Mouse (Mus musculus): ENCODE results near the gene Dnm3. TPM values are rescaled to one million over a fixed set of nuclear protein-coding genes. Genes with fewer than 3 reads are reported as not detected.

Dnm3 gene
- polyA plus RNA-seq, 1 experiment from 2014 or later, result 21.1 TPM

GRCm38 (mm10) chr1:162163687-162164484 is 313.9 kb downstream of the Dnm3 start:
- peaks cover 19% of the 10 kb centered on the region for H3K4me1 ChIP-seq
- peak overlapping the region; percentile 41; the same call in 1 of the 2 replicates for H3K27ac ChIP-seq
- WGBS, result 74% methylated on average over 7 of the region's 7 CpGs

GRCm38 (mm10) chr1:162162677-162163076 is 315.2 kb downstream of the Dnm3 start:
- WGBS, result 66% methylated on average over 7 of the region's 7 CpGs
- H3K27ac ChIP-seq, result peak overlapping the region; percentile 78

More at GRCm38 (mm10) chr1:162163687-162164484, 313.9 kb downstream of the Dnm3 start:
- no peak for ATAC-seq (ENCODE audit: insufficient number of reproducible peaks, insufficient read depth, low FRiP score, low TSS enrichment)
- no peak overlapping the region for H3K4me2 ChIP-seq (replicated peaks)
- no peak overlapping the region for H3K9ac ChIP-seq
- H3K27me3 ChIP-seq, result no peaks in the 10 kb centered on the region
- H3K4me3 ChIP-seq, result no peak overlapping the region
- H3K36me3 ChIP-seq, result no peaks in the 10 kb centered on the region
- no peaks in the 10 kb centered on the region for H3K9me3 ChIP-seq

GRCm38 (mm10) chr1:162162249-162162648 is 315.6 kb downstream of the Dnm3 start:
- H3K27ac ChIP-seq, result peak overlapping the region; percentile 78
- no peak overlapping the region for H3K4me3 ChIP-seq
- H3K9ac ChIP-seq, result no peak overlapping the region
- H3K36me3 ChIP-seq, result no peaks in the 10 kb centered on the region
- H3K4me2 ChIP-seq (replicated peaks), result no peak overlapping the region
- 53% methylated on average over 5 of the region's 5 CpGs for WGBS
- ATAC-seq (ENCODE audit: insufficient number of reproducible peaks, insufficient read depth, low FRiP score, low TSS enrichment), result no peak
- H3K4me1 ChIP-seq, result peaks cover 30% of the 10 kb centered on the region
- H3K27me3 ChIP-seq, result no peaks in the 10 kb centered on the region
- H3K9me3 ChIP-seq, result no peaks in the 10 kb centered on the region

More at GRCm38 (mm10) chr1:162162677-162163076, 315.2 kb downstream of the Dnm3 start:
- Histone ChIP-seq H3K27me3 (no peaks in the 10 kb centered on the region), H3K4me1 (peaks cover 26% of the 10 kb centered on the region), H3K9me3 (no peaks in the 10 kb centered on the region), H3K9ac (no peak overlapping the region), H3K4me2 (replicated peaks) (no peak overlapping the region), H3K4me3 (no peak overlapping the region), H3K36me3 (no peaks in the 10 kb centered on the region)
- ATAC-seq (ENCODE audit: insufficient number of reproducible peaks, insufficient read depth, low FRiP score, low TSS enrichment), result peak; percentile 28; the same call in 1 of the 2 replicates

- Histone ChIP-seq H3K27ac (peak overlapping the region; percentile 66; the same call in 1 of the 2 replicates), H3K27me3 (no peaks in the 10 kb centered on the region), H3K9me3 (no peaks in the 10 kb centered on the region), H3K4me2 (replicated peaks) (no peak overlapping the region), H3K4me1 (peaks cover 34% of the 10 kb centered on the region), H3K9ac (no peak overlapping the region), H3K4me3 (no peak overlapping the region), H3K36me3 (no peaks in the 10 kb centered on the region)
- 31% methylated on average over 1 of the region's 1 CpGs for WGBS
- no peak for ATAC-seq (ENCODE audit: insufficient number of reproducible peaks, insufficient read depth, low FRiP score, low TSS enrichment)
Observed at GRCm38 (mm10) chr1:162160718-162161117, 317.1 kb downstream of the Dnm3 start.

GRCm38 (mm10) chr1:162158486-162158885 is 319.3 kb downstream of the Dnm3 start:
- H3K27ac ChIP-seq, result peak overlapping the region; percentile 83
- peaks cover 30% of the 10 kb centered on the region for H3K4me1 ChIP-seq
- ATAC-seq (ENCODE audit: insufficient number of reproducible peaks, insufficient read depth, low FRiP score, low TSS enrichment), result no peak
- H3K9me3 ChIP-seq, result no peaks in the 10 kb centered on the region
- no peak overlapping the region for H3K4me2 ChIP-seq (replicated peaks)
- 49% methylated on average over 2 of the region's 2 CpGs for whole genome bisulfite sequencing
- H3K36me3 ChIP-seq, result no peaks in the 10 kb centered on the region
- H3K9ac ChIP-seq, result no peak overlapping the region
- H3K27me3 ChIP-seq, result no peaks in the 10 kb centered on the region
- no peak overlapping the region for H3K4me3 ChIP-seq

GRCm38 (mm10) chr1:162157659-162158058 is 320.2 kb downstream of the Dnm3 start:
- Histone ChIP-seq H3K9ac (no peak overlapping the region), H3K27ac (peak overlapping the region; percentile 83), H3K36me3 (no peaks in the 10 kb centered on the region), H3K4me1 (peaks cover 31% of the 10 kb centered on the region), H3K4me2 (replicated peaks) (no peak overlapping the region), H3K27me3 (no peaks in the 10 kb centered on the region), H3K4me3 (no peak overlapping the region), H3K9me3 (no peaks in the 10 kb centered on the region)
- no peak for ATAC-seq (ENCODE audit: insufficient number of reproducible peaks, insufficient read depth, low FRiP score, low TSS enrichment)
- WGBS, result 58% methylated on average over 5 of the region's 5 CpGs

- Histone ChIP-seq H3K4me1 (peaks cover 24% of the 10 kb centered on the region), H3K9ac (no peak overlapping the region), H3K9me3 (no peaks in the 10 kb centered on the region), H3K27ac (peak overlapping the region; percentile 83), H3K27me3 (no peaks in the 10 kb centered on the region), H3K36me3 (no peaks in the 10 kb centered on the region), H3K4me2 (replicated peaks) (no peak overlapping the region), H3K4me3 (no peak overlapping the region)
- 74% methylated on average over 5 of the region's 5 CpGs for WGBS
- 0 out of 2 replicates have a peak, but pooled peaks have one; percentile 68 for ATAC-seq (ENCODE audit: insufficient number of reproducible peaks, insufficient read depth, low FRiP score, low TSS enrichment)
Observed at GRCm38 (mm10) chr1:162156873-162157272, 321.0 kb downstream of the Dnm3 start.

- Histone ChIP-seq H3K4me2 (replicated peaks) (no peak overlapping the region), H3K27me3 (no peaks in the 10 kb centered on the region), H3K4me3 (no peak overlapping the region), H3K27ac (no peak overlapping the region), H3K9me3 (no peaks in the 10 kb centered on the region), H3K4me1 (peaks cover 18% of the 10 kb centered on the region), H3K36me3 (no peaks in the 10 kb centered on the region), H3K9ac (no peak overlapping the region)
- ATAC-seq (ENCODE audit: insufficient number of reproducible peaks, insufficient read depth, low FRiP score, low TSS enrichment), result no peak
- WGBS, result 86% methylated on average over 3 of the region's 3 CpGs
Observed at GRCm38 (mm10) chr1:162155546-162155945, 322.3 kb downstream of the Dnm3 start.

- H3K4me3 ChIP-seq, result no peak overlapping the region
- H3K4me1 ChIP-seq, result peaks cover 15% of the 10 kb centered on the region
- no peak for ATAC-seq (ENCODE audit: insufficient number of reproducible peaks, insufficient read depth, low FRiP score, low TSS enrichment)
- H3K9ac ChIP-seq, result no peak overlapping the region
- H3K27me3 ChIP-seq, result no peaks in the 10 kb centered on the region
- peak overlapping the region; percentile 58 for H3K27ac ChIP-seq
- no peaks in the 10 kb centered on the region for H3K9me3 ChIP-seq
- WGBS, result 59% methylated on average over 5 of the region's 5 CpGs
- H3K36me3 ChIP-seq, result no peaks in the 10 kb centered on the region
- H3K4me2 ChIP-seq (replicated peaks), result no peak overlapping the region
Observed at GRCm38 (mm10) chr1:162153118-162153517, 324.7 kb downstream of the Dnm3 start.

GRCm38 (mm10) chr1:162149730-162150129 is 328.1 kb downstream of the Dnm3 start:
- Histone ChIP-seq H3K4me2 (replicated peaks) (no peak overlapping the region), H3K9me3 (no peaks in the 10 kb centered on the region), H3K9ac (no peak overlapping the region), H3K4me1 (peaks cover 7% of the 10 kb centered on the region; the same call in 1 of the 2 replicates), H3K36me3 (no peaks in the 10 kb centered on the region), H3K27me3 (no peaks in the 10 kb centered on the region), H3K4me3 (no peak overlapping the region), H3K27ac (no peak overlapping the region)
- no peak for ATAC-seq (ENCODE audit: insufficient number of reproducible peaks, insufficient read depth, low FRiP score, low TSS enrichment)
- 85% methylated on average over 3 of the region's 3 CpGs for WGBS

GRCm38 (mm10) chr1:162147554-162147953 is 330.3 kb downstream of the Dnm3 start:
- Histone ChIP-seq H3K9ac (no peak overlapping the region), H3K4me2 (replicated peaks) (no peak overlapping the region), H3K9me3 (no peaks in the 10 kb centered on the region), H3K36me3 (no peaks in the 10 kb centered on the region), H3K4me1 (peaks cover 6% of the 10 kb centered on the region; the same call in 1 of the 2 replicates), H3K27ac (no peak overlapping the region), H3K27me3 (no peaks in the 10 kb centered on the region), H3K4me3 (no peak overlapping the region)
- no peak for ATAC-seq (ENCODE audit: insufficient number of reproducible peaks, insufficient read depth, low FRiP score, low TSS enrichment)
- WGBS, result 75% methylated on average over 3 of the region's 3 CpGs

- Histone ChIP-seq H3K27ac (no peak overlapping the region), H3K9me3 (no peaks in the 10 kb centered on the region)
- 74% methylated on average over 5 of the region's 6 CpGs for WGBS
Observed at GRCm38 (mm10) chr1:162145748-162146147, 332.1 kb downstream of the Dnm3 start.

More at GRCm38 (mm10) chr1:162145748-162146147, 332.1 kb downstream of the Dnm3 start:
- H3K27me3 ChIP-seq, result no peaks in the 10 kb centered on the region
- no peak overlapping the region for H3K9ac ChIP-seq
- H3K4me2 ChIP-seq (replicated peaks), result no peak overlapping the region
- no peak overlapping the region for H3K4me3 ChIP-seq
- ATAC-seq (ENCODE audit: insufficient number of reproducible peaks, insufficient read depth, low FRiP score, low TSS enrichment), result no peak
- H3K36me3 ChIP-seq, result no peaks in the 10 kb centered on the region
- H3K4me1 ChIP-seq, result peaks cover 6% of the 10 kb centered on the region; the same call in 1 of the 2 replicates

All from embryonic facial prominence, embryonic 12.5 days (tissue).